Mouse (Mus musculus) MEL (cell line): ENCODE measurements around the gene Cfap43. TPM values are rescaled to one million over a fixed set of nuclear protein-coding genes. Genes with fewer than 3 reads are reported as not detected.
A peak's percentile ranks its signal among the peaks of the same experiment; 100 is the strongest.

Source experiments
- DNase-seq: peaks from one replicate; pipeline ENCODE4 v3.0.0; 2011; ENCODE audit warnings: low read depth, low spot score
- H3K27ac ChIP-seq: 2 replicates; pipeline ENCODE4 v1.5.1; 2012; ENCODE audit warnings: low read depth, mild to moderate bottlenecking, control low read depth, low read length, moderate library complexity; ENCODE audit not compliant: control insufficient read depth
- H3K27me3 ChIP-seq, 2 experiments: fragments of 150-350 bp in 1 of 2; sonication (generic) in 1 of 2; 2 replicates each; pipeline ENCODE4 v1.6.1; 2012; ENCODE audit warnings: low read length in 2 of 2, mild to moderate bottlenecking in 2 of 2, improper control_type of control experiment in 1 of 2, moderate library complexity in 1 of 2; ENCODE audit not compliant: insufficient read depth in 2 of 2, control insufficient read depth in 1 of 2
- H3K36me3 ChIP-seq, 2 experiments: 2 replicates each; pipeline ENCODE4 v1.6.1; 2012 to 2014; ENCODE audit warnings: low read length in 2 of 2, improper control_type of control experiment in 1 of 2, inconsistent platforms in 1 of 2, mild to moderate bottlenecking in 1 of 2; ENCODE audit not compliant: insufficient read depth in 2 of 2, control insufficient read depth in 1 of 2
- H3K4me1 ChIP-seq, 2 experiments: fragments of 150-350 bp in 1 of 2; sonication (generic) in 1 of 2; 2 replicates each; pipeline ENCODE4 v1.6.1; 2012; ENCODE audit warnings: low read length in 2 of 2, improper control_type of control experiment in 1 of 2, mild to moderate bottlenecking in 1 of 2; ENCODE audit not compliant: insufficient read depth in 2 of 2, control insufficient read depth in 1 of 2
- H3K4me3 ChIP-seq, 2 experiments: fragments of 150-350 bp in 1 of 2; sonication (generic) in 1 of 2; 2 replicates each; pipeline ENCODE4 v1.5.1; 2012; ENCODE audit warnings: low read depth in 2 of 2, low read length in 2 of 2, mild to moderate bottlenecking in 2 of 2, moderate library complexity in 2 of 2, control low read depth in 1 of 2, improper control_type of control experiment in 1 of 2; ENCODE audit not compliant: control insufficient read depth in 1 of 2, insufficient read depth in 1 of 2
- H3K79me2 ChIP-seq: 2 replicates; pipeline ENCODE4 v1.6.1; 2012; ENCODE audit warnings: mild to moderate bottlenecking, low read length, moderate library complexity; ENCODE audit not compliant: control insufficient read depth, poor library complexity, insufficient read depth
- H3K9ac ChIP-seq: 2 replicates; pipeline ENCODE4 v1.6.1; 2012; ENCODE audit warnings: low read depth, mild to moderate bottlenecking, control low read depth, low read length, moderate library complexity; ENCODE audit not compliant: control insufficient read depth, poor library complexity, severe bottlenecking
- H3K9me3 ChIP-seq: fragments of 150-350 bp; sonication (generic); replicated peaks from 2 replicates; pipeline ENCODE4 v1.6.1; 2012; ENCODE audit warnings: mild to moderate bottlenecking, low read length, improper control_type of control experiment, moderate library complexity; ENCODE audit not compliant: insufficient read depth
- BHLHE40 ChIP-seq: IDR thresholded peaks from 2 replicates; pipeline ENCODE4 v1.6.1; 2012; ENCODE audit warnings: low read depth, mild to moderate bottlenecking, inconsistent platforms, low read length, improper control_type of control experiment, borderline replicate concordance
- CHD1 ChIP-seq: IDR thresholded peaks from 2 replicates; pipeline ENCODE4 v1.6.1; 2012; ENCODE audit warnings: low read depth, mild to moderate bottlenecking, inconsistent platforms, low read length, improper control_type of control experiment
- ELF1 ChIP-seq: IDR thresholded peaks from 2 replicates; pipeline ENCODE4 v1.6.1; 2014; ENCODE audit warnings: low read depth, mild to moderate bottlenecking, inconsistent platforms, low read length, improper control_type of control experiment, moderate library complexity
- EP300 ChIP-seq, 2 experiments: IDR thresholded peaks; 2 replicates each; pipeline ENCODE4 v1.6.1; 2011; ENCODE audit warnings: improper control_type of control experiment in 2 of 2, low read length in 2 of 2, low read depth in 1 of 2, mild to moderate bottlenecking in 1 of 2
- ETS1 ChIP-seq: IDR thresholded peaks from 2 replicates; pipeline ENCODE4 v1.6.1; 2012; ENCODE audit warnings: low read depth, mild to moderate bottlenecking, inconsistent platforms, low read length, improper control_type of control experiment, moderate library complexity
- GABPA ChIP-seq: IDR thresholded peaks from 2 replicates; pipeline ENCODE4 v1.6.1; 2012; ENCODE audit warnings: low read depth, mild to moderate bottlenecking, inconsistent platforms, low read length, improper control_type of control experiment, moderate library complexity
- GATA1 ChIP-seq: IDR thresholded peaks from 2 replicates; pipeline ENCODE4 v1.6.1; 2011; ENCODE audit warnings: low read depth, low read length, improper control_type of control experiment
- KAT2A ChIP-seq: conservative IDR thresholded peaks from 2 replicates; pipeline ENCODE4 v1.6.1; 2012; ENCODE audit warnings: low read depth, low read length, improper control_type of control experiment, inconsistent platforms
- MAFK ChIP-seq: IDR thresholded peaks from 2 replicates; pipeline ENCODE4 v1.6.1; 2011; ENCODE audit warnings: low read depth, mild to moderate bottlenecking, low read length, improper control_type of control experiment, borderline replicate concordance
- MAX ChIP-seq: IDR thresholded peaks from 2 replicates; pipeline ENCODE4 v1.6.1; 2011; ENCODE audit warnings: low read length, improper control_type of control experiment
- MEF2A ChIP-seq: IDR thresholded peaks from 2 replicates; pipeline ENCODE4 v1.6.1; 2014; ENCODE audit warnings: low read depth, mild to moderate bottlenecking, inconsistent platforms, low read length, improper control_type of control experiment; ENCODE audit not compliant: poor library complexity, insufficient replicate concordance, severe bottlenecking; ENCODE audit errors: extremely low read depth
- MXI1 ChIP-seq: IDR thresholded peaks from 2 replicates; pipeline ENCODE4 v1.6.1; 2011; ENCODE audit warnings: mild to moderate bottlenecking, low read depth, low read length, improper control_type of control experiment
- MYC ChIP-seq: IDR thresholded peaks from 2 replicates; pipeline ENCODE4 v1.6.1; 2011; ENCODE audit warnings: low read depth, mild to moderate bottlenecking, low read length, improper control_type of control experiment, moderate library complexity
- NELFE ChIP-seq: IDR thresholded peaks from 2 replicates; pipeline ENCODE4 v1.6.1; 2011; ENCODE audit warnings: low read depth, low read length, improper control_type of control experiment
- POLR2AphosphoS5 ChIP-seq: IDR thresholded peaks from 2 replicates; pipeline ENCODE4 v1.6.1; 2012; ENCODE audit warnings: low read depth, borderline replicate concordance, mild to moderate bottlenecking, inconsistent platforms, low read length, moderate library complexity, mixed read lengths
- RCOR1 ChIP-seq: IDR thresholded peaks from 2 replicates; pipeline ENCODE4 v1.6.1; 2012; ENCODE audit warnings: low read depth, mild to moderate bottlenecking, inconsistent platforms, low read length, improper control_type of control experiment
- SMC3 ChIP-seq: IDR thresholded peaks from 2 replicates; pipeline ENCODE4 v1.6.1; 2011; ENCODE audit warnings: low read depth, low read length, improper control_type of control experiment
- TBP ChIP-seq: IDR thresholded peaks from 2 replicates; pipeline ENCODE4 v1.8.0; 2011; ENCODE audit warnings: low read depth, low read length, improper control_type of control experiment
- TCF12 ChIP-seq: IDR thresholded peaks from 2 replicates; pipeline ENCODE4 v1.6.1; 2014; ENCODE audit warnings: low read depth, mild to moderate bottlenecking, inconsistent platforms, low read length, improper control_type of control experiment, moderate library complexity
- USF2 ChIP-seq, 2 experiments: IDR thresholded peaks; 2 replicates each; pipeline ENCODE4 v1.6.1; 2011 to 2012; ENCODE audit warnings: improper control_type of control experiment in 2 of 2, low read length in 2 of 2, borderline replicate concordance in 1 of 2, inconsistent platforms in 1 of 2, low read depth in 1 of 2, mild to moderate bottlenecking in 1 of 2; ENCODE audit not compliant: insufficient read depth in 1 of 2
- ZC3H11A ChIP-seq: IDR thresholded peaks from 2 replicates; pipeline ENCODE4 v1.6.1; 2012; ENCODE audit warnings: low read depth, mild to moderate bottlenecking, inconsistent platforms, low read length, improper control_type of control experiment
- ZKSCAN1 ChIP-seq: IDR thresholded peaks from 2 replicates; pipeline ENCODE4 v1.6.1; 2012; ENCODE audit warnings: low read depth, mild to moderate bottlenecking, inconsistent platforms, low read length, improper control_type of control experiment, moderate library complexity
- polyA plus RNA-seq, 2 experiments: library from polyadenylated mRNA; stranded (reverse) in 1 of 2; unstranded in 1 of 2; fragments of >175 nt in 1 of 2; fragments of >200 nt in 1 of 2; gene quantifications; 2 replicates each; pipeline versions ENCODE4 v1.2.1 to v1.2.4; 2012; ENCODE audit warnings: low replicate concordance in 2 of 2, low read depth in 1 of 2; ENCODE audit not compliant: insufficient read length in 2 of 2, insufficient read depth in 1 of 2, missing spikeins in 1 of 2
- total RNA-seq: library from RNA; depleted of rRNA; stranded (reverse); fragments of 300-350 nt; gene quantifications from 2 replicates; pipeline ENCODE4 v1.2.3, GENCODE M21; 2012

Gene Cfap43
- total and polyA plus RNA-seq, 3 experiments: 0.10 to 0.12 TPM; not detected in 1

DNA sequence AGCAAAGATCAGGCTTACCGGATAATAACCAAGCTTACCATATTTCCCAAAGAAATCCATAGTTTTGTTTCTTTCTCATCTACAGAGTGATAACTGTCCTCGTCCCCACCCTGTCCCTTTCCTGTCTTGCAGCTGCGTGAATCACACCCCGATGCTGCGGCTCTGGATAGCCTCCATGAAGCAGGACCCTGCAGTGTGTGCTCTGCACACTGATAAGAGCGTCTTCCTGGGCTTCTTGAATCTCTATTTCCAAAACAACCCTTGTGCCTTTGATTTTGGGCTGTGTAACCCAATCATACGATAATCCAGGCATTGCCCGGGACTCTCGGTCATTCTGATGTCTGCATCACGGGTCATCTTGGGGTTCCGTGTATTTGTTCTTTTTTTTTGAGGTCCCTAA lies 33.2 kb downstream of the Cfap43 start:
- TF ChIP-seq ZC3H11A (no peak), MEF2A (no peak), ETS1 (no peak), MYC (no peak), RCOR1 (peak; percentile 72), EP300 (IDR thresholded peaks at IDR 0.05; ENCODE audit: low read depth in 1 of 2, low read length in 2 of 2) (0 out of 4 replicates have a peak, but pooled peaks of 1 of the 2 experiments have one; percentile 26), SMC3 (no peak), GATA1 (peak; percentile 59), MAX (no peak), MAFK (no peak), CHD1 (no peak), TBP (no peak), TCF12 (peak; percentile 39; the same call in 1 of the 2 replicates)
- Histone ChIP-seq H3K4me1 (0 out of 4 replicates have a peak, but pooled peaks cover 0 to 3% of the 10 kb centered on the region in 2 experiments), H3K9me3 (no peaks in the 10 kb centered on the region)

DNA sequence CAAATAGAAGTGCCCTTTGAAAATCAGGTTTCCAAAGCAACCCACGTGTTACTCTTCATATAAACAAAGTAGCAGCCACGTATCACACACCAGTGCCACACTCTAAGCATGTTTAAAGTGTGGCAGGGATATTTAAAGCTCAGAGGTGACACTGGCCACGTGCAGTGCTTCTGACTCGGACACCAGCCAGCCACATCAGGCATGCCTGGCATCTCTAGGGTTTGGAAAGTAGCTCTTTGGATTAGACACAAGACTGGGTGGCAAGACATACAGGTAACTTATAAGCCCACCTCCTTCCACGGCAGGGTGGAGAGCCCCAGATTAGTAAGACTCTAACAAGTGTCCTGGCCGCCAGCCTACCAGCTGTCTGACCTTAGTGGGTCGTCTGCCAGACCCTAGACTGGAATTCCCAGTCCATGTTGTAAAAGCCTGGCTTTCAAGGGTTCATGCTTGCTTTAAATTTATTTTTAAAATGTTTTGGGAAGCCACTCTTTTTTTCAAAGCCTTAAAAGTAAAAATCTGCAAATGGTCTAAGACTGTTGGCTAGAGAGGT lies 33.8 kb downstream of the Cfap43 start:
- no peak overlapping the region for H3K27ac ChIP-seq

More for the DNA sequence above, 33.2 kb downstream of the Cfap43 start:
- H3K27ac ChIP-seq: no peak overlapping the region
- H3K4me3 ChIP-seq: no peak overlapping the region
- H3K9ac ChIP-seq: no peak overlapping the region
- no peaks in the 10 kb centered on the region for H3K79me2 ChIP-seq
- peaks cover 0 to 2% of the 10 kb centered on the region in 2 experiments; a peak in 1 of 4 replicates for H3K36me3 ChIP-seq
- DNase-seq: peak; percentile 41
- H3K27me3 ChIP-seq: no peaks in the 10 kb centered on the region; a peak in 1 of 4 replicates

More for the DNA sequence above, 33.8 kb downstream of the Cfap43 start:
- Histone ChIP-seq H3K9me3 (no peaks in the 10 kb centered on the region), H3K27me3 (no peaks in the 10 kb centered on the region; a peak in 1 of 4 replicates), H3K4me1 (0 out of 4 replicates have a peak, but pooled peaks cover 0 to 3% of the 10 kb centered on the region in 2 experiments), H3K79me2 (no peaks in the 10 kb centered on the region), H3K36me3 (peaks cover 0 to 2% of the 10 kb centered on the region in 2 experiments; a peak in 1 of 4 replicates), H3K4me3 (no peak overlapping the region), H3K9ac (no peak overlapping the region)
- TF ChIP-seq ELF1 (no peak), NELFE (no peak), ZKSCAN1 (no peak), MXI1 (no peak), USF2 (IDR thresholded peaks at IDR 0.05; ENCODE audit: borderline replicate concordance in 1 of 2, insufficient read depth in 1 of 2, low read depth in 1 of 2, low read length in 2 of 2) (no peak), SMC3 (no peak), TBP (no peak), POLR2AphosphoS5 (no peak), BHLHE40 (no peak), KAT2A (no peak), EP300 (IDR thresholded peaks at IDR 0.05; ENCODE audit: low read depth in 1 of 2, low read length in 2 of 2) (no peak), MAX (no peak), GABPA (no peak)
- no peak for DNase-seq
